Mouse (Mus musculus) E14TG2a.4 (cell line): ENCODE measurements around the gene Gm11938.

Source experiments
- CTCF ChIP-seq: conservative IDR thresholded peaks from 2 replicates; pipeline ENCODE4 v1.5.1; 2014; ENCODE audit warnings: low read length
- POU5F1 ChIP-seq: IDR thresholded peaks from 2 replicates; pipeline ENCODE4 v1.6.1; 2014; ENCODE audit warnings: low read length, borderline replicate concordance

DNA sequence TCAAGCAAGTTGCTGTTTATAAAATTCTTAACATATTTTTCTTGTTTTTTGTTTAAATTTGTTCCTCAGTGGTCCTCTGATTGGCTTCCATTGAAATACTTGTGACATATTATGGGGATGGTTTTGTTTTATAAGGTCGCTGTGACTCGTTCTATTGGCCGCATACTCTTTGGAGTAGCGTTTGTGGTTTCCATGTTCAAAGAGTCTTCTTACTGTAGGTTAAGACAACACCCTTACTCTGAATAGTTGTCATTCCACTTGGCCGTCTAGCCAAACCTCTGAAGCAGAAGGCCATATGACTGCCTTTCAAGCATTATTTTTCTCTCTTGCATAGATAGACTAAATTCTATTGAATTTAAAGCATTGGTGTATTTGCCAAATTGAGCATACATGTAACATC, 22.1 kb downstream of the Gm11938 start:
- TF ChIP-seq CTCF (no peak), POU5F1 (no peak)
